In the genomic region with DNA sequence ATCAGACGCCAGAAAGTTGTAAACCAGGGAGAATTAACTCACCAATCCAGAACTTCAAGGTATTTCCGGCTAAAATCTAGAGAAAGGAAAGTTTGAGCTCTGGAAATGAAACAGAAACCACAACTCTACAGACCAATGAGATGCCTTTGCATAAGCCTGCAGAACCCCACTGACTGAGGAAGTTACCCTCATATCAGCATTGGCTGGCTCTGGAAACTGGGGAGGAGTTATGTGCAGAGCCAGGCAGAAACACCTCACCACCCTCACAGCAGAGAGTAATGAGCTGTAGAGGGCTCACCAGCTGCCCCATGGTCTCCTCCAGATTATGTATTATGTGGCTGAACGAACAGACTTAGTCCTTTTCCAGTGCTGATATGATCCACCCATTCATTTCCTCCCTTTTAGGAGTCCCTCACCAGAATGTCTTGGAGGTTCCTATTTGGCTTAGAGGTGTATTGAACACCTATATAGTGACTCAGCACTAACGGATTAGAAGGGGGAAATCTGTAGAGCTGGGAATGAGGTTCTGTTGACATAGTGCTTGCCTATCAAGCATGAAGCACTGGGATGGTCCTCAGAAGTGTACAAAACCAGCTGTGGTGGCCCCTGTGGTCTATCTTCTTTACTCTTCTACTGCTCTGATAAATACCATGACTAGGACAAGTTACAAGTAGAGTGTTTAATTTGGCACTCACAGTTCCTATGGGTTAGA, we compare ENCODE assay signal across 7 mouse cellular contexts. TPM values are rescaled to one million over a fixed set of nuclear protein-coding genes. Genes with fewer than 3 reads are reported as not detected.
DNase-seq lines count a peak whose midpoint lies in the region; ATAC-seq and TF ChIP-seq lines count a peak whose summit lies in the region.
"Not testable (repeated sequence)": the region's sequence is repeated elsewhere in the genome, so short reads cannot be mapped to it uniquely, and the experiment has no call there.

A gene (minus strand): TSS at position 98 of the 712 bp plus-strand sequence.

- not testable (repeated sequence) for H3K27me3 ChIP-seq in forebrain, embryonic 15.5 days; heart, postnatal 0 days (ENCODE audit: control insufficient read depth, insufficient read depth, low read length); intestine, postnatal 0 days (replicated peaks; ENCODE audit: control insufficient read depth, insufficient read depth, low read length); liver, adult 2 months (ENCODE audit: control insufficient read depth, insufficient read depth, low read length); neural tube, embryonic 15.5 days (replicated peaks)

- not testable (repeated sequence) for H3K4me3 ChIP-seq in cortical plate, adult 2 months (ENCODE audit: insufficient read depth, low read length)
- H3K4me3 ChIP-seq in forebrain, embryonic 15.5 days = peak within 1 kb of the TSS; percentile 9; the same call in 1 of the 2 replicates
- H3K4me3 ChIP-seq in heart, postnatal 0 days (ENCODE audit: low read depth, low read length) = peak within 1 kb of the TSS; percentile 67
- peak within 1 kb of the TSS; percentile 55 for H3K4me3 ChIP-seq in intestine, postnatal 0 days (ENCODE audit: low read depth, low read length)
- H3K4me3 ChIP-seq in liver, adult 2 months (ENCODE audit: insufficient read depth, low read depth, low read length) = peak within 1 kb of the TSS; percentile 71
- peak within 1 kb of the TSS; percentile 32 for H3K4me3 ChIP-seq in neural tube, embryonic 15.5 days (replicated peaks)

- WGBS in forebrain, embryonic 15.5 days = 32% methylated on average over 4 of the region's 4 CpGs
- 11% methylated on average over 4 of the region's 4 CpGs for WGBS in heart, postnatal 0 days
- WGBS in intestine, postnatal 0 days = 22% methylated on average over 4 of the region's 4 CpGs
- 14% methylated on average over 4 of the region's 4 CpGs for WGBS in liver, adult 2 months
- 38% methylated on average over 4 of the region's 4 CpGs for WGBS in neural tube, embryonic 15.5 days

- H3K4me2 ChIP-seq in forebrain, embryonic 15.5 days (replicated peaks) = peak within 1 kb of the TSS; percentile 28
- peak within 1 kb of the TSS; percentile 60 for H3K4me2 ChIP-seq in heart, postnatal 0 days (ENCODE audit: low read depth, low read length)
- H3K4me2 ChIP-seq in intestine, postnatal 0 days (replicated peaks; ENCODE audit: low read depth) = peak within 1 kb of the TSS; percentile 61
- peak within 1 kb of the TSS; percentile 41 for H3K4me2 ChIP-seq in neural tube, embryonic 15.5 days

- not testable (repeated sequence) for H3K79me2 ChIP-seq in liver, adult 2 months (ENCODE audit: control insufficient read depth, insufficient read depth, low read length)

- DNase-seq in heart, postnatal 0 days (ENCODE audit: low spot score) = not testable (repeated sequence)
- DNase-seq in liver, adult 2 months (ENCODE audit: extremely low read depth, low read depth, low spot score) = peak; percentile 11

- not testable (repeated sequence) for H3K9ac ChIP-seq in forebrain, embryonic 15.5 days (replicated peaks); neural tube, embryonic 15.5 days (replicated peaks)
- H3K9ac ChIP-seq in heart, postnatal 0 days (replicated peaks; ENCODE audit: low read depth, low read length) = peak within 1 kb of the TSS; percentile 54
- peak within 1 kb of the TSS; percentile 42 for H3K9ac ChIP-seq in intestine, postnatal 0 days (ENCODE audit: low read depth, low read length)
- peak within 1 kb of the TSS; percentile 66 for H3K9ac ChIP-seq in liver, adult 2 months (ENCODE audit: low read depth, low read length)

- not testable (repeated sequence) for TF ChIP-seq CTCF in cortical plate, adult 2 months (IDR thresholded peaks at IDR 0.05; ENCODE audit: extremely low read depth, insufficient read depth, low read length); heart, postnatal 0 days (IDR thresholded peaks at IDR 0.05; ENCODE audit: low read depth); intestine, postnatal 0 days (IDR thresholded peaks at IDR 0.05; ENCODE audit: low read depth); liver, adult 2 months (IDR thresholded peaks at IDR 0.05; ENCODE audit: low read depth, low read length)

- not testable (repeated sequence) for H3K36me3 ChIP-seq in forebrain, embryonic 15.5 days; heart, postnatal 0 days (replicated peaks; ENCODE audit: control insufficient read depth, insufficient read depth, low read length); intestine, postnatal 0 days (ENCODE audit: control insufficient read depth, insufficient read depth); liver, adult 2 months (ENCODE audit: control insufficient read depth, insufficient read depth, low read length); neural tube, embryonic 15.5 days

- ATAC-seq in forebrain, embryonic 15.5 days (replicated peaks); neural tube, embryonic 15.5 days (ENCODE audit: low FRiP score): not testable (repeated sequence)
- peak; percentile 98 for ATAC-seq in heart, postnatal 0 days (ENCODE audit: insufficient read depth, low read depth)
- peak; percentile 98 for ATAC-seq in intestine, postnatal 0 days
- ATAC-seq in megakaryocyte progenitor cell, adult 5-6 weeks (replicated peaks; ENCODE audit: poor library complexity) = peak; percentile 89

- not testable (repeated sequence) for H3K9me3 ChIP-seq in forebrain, embryonic 15.5 days; heart, postnatal 0 days (replicated peaks; ENCODE audit: control insufficient read depth, low read length); intestine, postnatal 0 days (ENCODE audit: control insufficient read depth); neural tube, embryonic 15.5 days (replicated peaks)

- not testable (repeated sequence) for H3K4me1 ChIP-seq in cortical plate, adult 2 months (ENCODE audit: control insufficient read depth, insufficient read depth, low read length); forebrain, embryonic 15.5 days; heart, postnatal 0 days (ENCODE audit: control insufficient read depth, insufficient read depth); intestine, postnatal 0 days (replicated peaks; ENCODE audit: control insufficient read depth, insufficient read depth, low read length); liver, adult 2 months (ENCODE audit: control insufficient read depth, insufficient read depth, low read length); neural tube, embryonic 15.5 days

- 0 out of 2 replicates have a peak within 1 kb of the TSS, but pooled peaks have one; percentile 46 for H3K27ac ChIP-seq in cortical plate, adult 2 months (ENCODE audit: insufficient read depth, low read length)
- H3K27ac ChIP-seq in forebrain, embryonic 15.5 days (replicated peaks); neural tube, embryonic 15.5 days (replicated peaks): not testable (repeated sequence)
- H3K27ac ChIP-seq in heart, postnatal 0 days (ENCODE audit: low read depth) = peak within 1 kb of the TSS; percentile 87
- peak within 1 kb of the TSS; percentile 75 for H3K27ac ChIP-seq in intestine, postnatal 0 days (ENCODE audit: low read depth, low read length)
- peak within 1 kb of the TSS; percentile 19; the same call in 1 of the 2 replicates for H3K27ac ChIP-seq in liver, adult 2 months (replicated peaks; ENCODE audit: insufficient read depth, low read depth, low read length)

- TF ChIP-seq EP300 in heart, postnatal 0 days (IDR thresholded peaks at IDR 0.05; ENCODE audit: low read depth) = not testable (repeated sequence)

- not testable (repeated sequence) for TF ChIP-seq POLR2A in cortical plate, adult 2 months (IDR thresholded peaks at IDR 0.05; ENCODE audit: extremely low read depth, insufficient read depth, low read length); liver, adult 2 months (IDR thresholded peaks at IDR 0.05; ENCODE audit: extremely low read depth, insufficient read depth, low read length)

RNA-seq across cellular contexts. Expression of the gene that starts here (rescaled TPM):
- 4.7 and 4.9 TPM in 2 replicates for polyA plus RNA-seq in cortical plate, adult 2 months (2012; rRNA removed)
- 1.2 and 2.0 TPM in 2 replicates for polyA plus RNA-seq in forebrain, embryonic 15.5 days (2015; fragmentation: Nextera tagmentation; extraction: Ambion mirVana)
- total RNA-seq in heart, postnatal 0 days (2014; rRNA removed; ENCODE audit: low replicate concordance) = 7.7 and 13.6 TPM in 2 replicates
- 6.6 and 7.1 TPM in 2 replicates for polyA plus RNA-seq in heart, postnatal 0 days (2015; fragmentation: Nextera tagmentation; extraction: Ambion mirVana)
- 23.8 and 26.3 TPM in 2 replicates for polyA plus RNA-seq in intestine, postnatal 0 days (2015; fragmentation: Nextera tagmentation; extraction: Ambion mirVana)
- total RNA-seq in liver, adult 2 months (2014; rRNA removed) = 11.7 and 15.5 TPM in 2 replicates
- 1.6 and 1.7 TPM in 2 replicates for polyA plus RNA-seq in liver, adult 2 months (2012; rRNA removed)
- 47.7 and 58.0 TPM in 2 replicates for total RNA-seq in megakaryocyte progenitor cell, adult 5-6 weeks (2015)
- total RNA-seq in megakaryocyte progenitor cell, adult 5-6 weeks (2017) = 63.9 and 69.0 TPM in 2 replicates
- polyA plus RNA-seq in neural tube, embryonic 15.5 days (2015; fragmentation: Nextera tagmentation; extraction: Ambion mirVana) = 2.2 and 4.9 TPM in 2 replicates
